Mouse (Mus musculus): ENCODE measurements at regions not wholly inside any gene's neighbourhood (a gene's known extent, or its start where the extent isn't known, plus 50 kb on each side); places are given as distances from the start of the nearest gene placed in this dataset.

DNA sequence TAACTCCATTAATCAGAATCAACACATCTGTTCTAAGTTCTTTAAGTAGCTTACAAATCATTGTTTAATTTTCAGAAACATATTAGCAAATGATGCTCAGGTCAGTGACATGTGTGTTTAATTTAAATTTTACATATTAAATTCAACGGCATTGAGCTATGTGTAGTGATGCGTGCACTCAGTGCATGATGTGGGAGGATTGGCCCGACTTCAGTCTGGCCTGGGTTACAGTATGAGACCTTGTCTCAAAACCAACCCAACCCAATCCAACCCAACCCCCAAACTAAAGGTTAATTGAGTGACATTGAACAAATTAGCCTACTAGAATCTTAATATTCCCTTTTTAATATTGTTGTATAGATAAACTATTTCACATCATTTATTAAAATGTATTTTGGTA, 75.0 kb upstream of the Rgs2 start:
- TF ChIP-seq CTCF (IDR thresholded peaks at IDR 0.05; ENCODE audit: low read depth) (no peak), EP300 (IDR thresholded peaks at IDR 0.05; ENCODE audit: low read depth) (no peak)

All from heart, postnatal 0 days (tissue).